Mouse (Mus musculus): Measurements from ENCODE around the gene Uba7.

The Uba7 gene

DNA sequence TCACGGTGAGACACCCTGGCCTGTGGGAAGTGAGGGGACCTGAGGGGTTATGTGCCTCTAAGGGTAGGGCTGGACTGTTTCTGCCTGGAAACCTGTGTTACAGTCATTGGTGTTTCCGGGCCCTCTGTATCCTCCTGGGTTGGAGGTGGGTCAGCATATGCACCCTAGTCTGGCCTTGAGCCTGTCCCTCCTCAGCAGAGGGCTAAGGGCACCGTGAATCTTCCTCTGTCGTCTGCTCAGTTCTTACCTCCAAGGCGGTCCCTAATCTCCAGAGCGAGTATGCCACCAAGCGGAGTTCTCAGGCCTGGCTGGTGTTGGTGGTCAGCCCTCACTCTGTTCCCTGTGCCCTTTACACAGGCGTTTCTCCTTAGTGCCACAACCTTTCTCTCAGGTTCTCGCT, 12.4 kb upstream of the Uba7 start:
- DNase-seq: no peak

DNA sequence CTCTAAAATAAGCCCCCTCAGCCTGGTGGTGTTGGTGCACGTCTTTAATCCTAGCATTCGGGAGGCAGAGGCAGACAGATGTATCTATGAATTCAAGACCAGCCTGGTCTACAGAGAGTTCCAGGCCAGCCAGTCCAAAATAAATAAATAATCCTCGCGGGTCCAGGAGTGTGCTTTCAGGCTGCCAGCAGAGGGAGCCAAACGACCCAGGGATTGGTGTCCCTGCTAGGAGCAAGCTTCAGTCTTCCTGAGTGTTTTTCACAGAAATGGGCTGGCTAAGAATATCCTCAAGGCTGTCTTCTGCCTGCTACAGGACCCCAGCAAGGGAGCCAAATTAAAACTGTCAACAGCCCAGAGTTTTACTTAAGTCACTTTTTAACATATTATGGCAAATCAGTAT, 11.6 kb upstream of the Uba7 start:
- no peak for DNase-seq

DNA sequence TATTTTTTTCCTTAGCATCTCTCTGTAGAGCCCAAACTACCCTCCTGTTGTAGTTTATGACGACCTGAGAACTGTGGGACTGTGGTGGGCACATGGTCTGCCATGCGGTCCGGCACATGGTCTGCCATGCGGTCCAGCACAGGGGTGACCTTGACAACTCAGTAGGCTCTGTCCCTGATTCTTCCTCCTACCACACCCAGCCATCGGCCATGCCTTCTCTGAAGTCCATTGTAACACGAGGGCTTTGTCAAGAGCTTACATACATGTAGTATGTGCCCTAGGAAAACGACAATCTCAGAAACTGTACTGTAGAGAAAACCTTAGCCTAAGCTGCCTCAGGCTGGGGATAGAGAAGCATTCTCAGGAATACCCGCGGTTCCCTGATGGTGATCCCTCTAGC, 10.6 kb upstream of the Uba7 start:
- DNase-seq: no peak

DNA sequence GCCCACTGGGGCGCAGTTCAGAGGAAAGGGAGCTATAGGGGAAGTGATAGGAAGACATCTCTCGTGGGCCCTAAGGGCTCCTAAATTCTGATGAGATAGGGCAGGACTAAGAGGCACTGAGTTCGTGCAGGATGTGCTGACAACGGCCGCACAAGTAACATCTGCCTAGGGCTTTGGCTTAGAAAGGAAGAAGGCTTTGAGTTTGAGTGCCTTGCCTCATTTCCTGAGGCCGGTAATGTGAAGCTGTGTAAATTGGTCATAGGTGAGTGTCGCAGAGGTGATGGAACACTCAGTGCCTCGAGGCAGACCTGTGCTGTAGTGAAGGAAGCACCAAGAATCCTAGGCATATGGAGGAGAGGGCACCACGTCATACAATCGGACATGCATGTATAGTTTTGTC, 8.6 kb upstream of the Uba7 start:
- no peak for DNase-seq

DNA sequence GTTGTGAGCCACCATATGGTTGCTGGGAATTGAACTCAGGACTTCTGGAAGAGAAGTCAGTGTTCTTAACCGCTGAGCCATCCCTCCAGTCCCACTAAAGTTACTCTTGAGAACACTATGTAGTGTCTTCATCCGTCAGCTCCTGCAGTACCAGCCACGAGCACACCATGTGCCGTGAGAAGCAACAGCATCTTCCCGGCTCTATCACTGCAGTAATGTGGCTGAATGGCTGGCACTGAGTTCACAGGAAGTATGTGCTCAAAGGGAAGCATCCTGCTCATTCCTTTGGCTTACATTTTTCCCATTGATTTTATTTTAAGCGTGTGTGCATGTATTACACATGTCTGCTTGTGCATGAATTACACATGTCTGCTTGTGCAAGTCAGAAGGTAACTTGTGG, 7.9 kb upstream of the Uba7 start:
- no peak for DNase-seq

DNA sequence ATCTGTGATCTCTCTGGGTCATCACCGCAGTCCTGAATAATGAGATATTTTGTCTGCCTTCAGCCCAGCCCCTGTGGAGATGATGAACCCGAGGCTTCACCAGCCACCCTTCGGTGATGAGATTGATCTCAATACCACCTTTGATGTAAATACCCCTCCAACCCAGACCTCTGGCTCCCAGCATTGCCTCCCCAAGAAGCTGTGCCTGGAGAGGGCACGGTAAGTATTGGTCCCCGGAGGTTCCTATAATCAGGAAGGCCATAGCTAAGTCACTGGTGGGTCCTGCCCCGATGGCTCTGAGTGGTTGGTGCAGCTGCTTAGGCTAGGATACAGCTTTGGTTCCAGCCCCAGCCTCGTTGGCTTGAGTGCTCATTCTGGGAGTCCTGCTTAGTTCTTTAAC, 6.8 kb upstream of the Uba7 start:
- no peak for DNase-seq

DNA sequence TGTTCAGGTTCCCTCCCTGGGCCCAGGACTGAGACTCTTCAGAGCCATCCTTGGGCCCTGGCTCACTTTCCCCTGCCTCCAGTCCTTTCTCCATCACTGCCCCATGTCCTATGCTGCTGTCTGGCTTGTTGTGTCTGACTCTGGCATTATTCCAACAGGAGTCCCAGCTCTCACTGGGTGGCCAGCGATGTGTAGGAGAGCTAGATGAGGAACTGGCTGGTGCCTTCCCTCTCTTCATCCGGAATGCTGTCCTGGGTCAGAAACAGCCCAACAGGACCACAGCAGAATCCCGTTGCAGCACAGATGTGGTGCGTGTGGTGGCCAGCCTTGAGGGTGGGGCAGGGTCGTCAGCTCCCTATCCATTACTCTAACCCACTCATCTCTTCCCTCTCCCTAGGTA, 5.0 kb upstream of the Uba7 start:
- no peak for DNase-seq

DNA sequence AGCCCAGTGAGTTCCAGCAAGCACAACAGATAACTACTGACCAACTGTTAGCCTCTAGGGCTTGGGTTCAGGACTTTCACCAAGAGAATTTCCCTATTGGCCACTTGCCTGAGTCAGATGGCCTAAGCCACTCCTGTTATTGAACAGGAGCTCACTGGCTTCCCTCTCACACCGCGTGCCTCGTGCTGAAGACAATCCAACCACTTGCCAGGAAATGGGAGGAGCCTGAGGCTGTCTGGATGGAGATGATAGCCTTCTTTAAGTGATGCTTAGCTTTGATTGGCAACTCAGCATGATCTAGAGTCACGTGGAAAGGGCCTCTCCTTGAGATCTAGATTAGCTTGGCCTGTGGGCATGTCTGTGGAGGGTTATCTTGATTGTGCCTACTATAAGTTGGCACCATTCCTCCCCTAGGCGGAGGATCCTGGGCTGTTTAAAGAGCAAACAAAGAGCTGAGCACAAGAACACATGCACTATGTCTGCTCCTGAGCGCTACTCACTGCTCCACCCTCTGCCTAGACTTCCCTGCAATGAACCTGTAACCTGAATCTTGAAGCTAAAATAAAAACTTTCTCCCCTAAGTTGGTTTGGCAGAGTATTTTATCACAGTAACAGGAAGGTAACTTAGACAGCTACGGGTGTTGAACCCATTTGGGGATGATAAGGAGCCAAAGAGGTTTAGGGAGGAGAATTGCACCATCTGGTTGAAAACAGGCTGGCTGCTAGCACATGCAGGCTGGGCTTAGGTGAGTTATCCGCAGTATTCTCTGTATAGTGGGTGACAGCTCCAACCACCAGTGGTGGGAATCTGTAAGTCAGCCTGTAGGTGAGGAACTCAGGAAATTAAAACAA, 3.4 kb upstream of the Uba7 start:
- DNase-seq: no peak

DNA sequence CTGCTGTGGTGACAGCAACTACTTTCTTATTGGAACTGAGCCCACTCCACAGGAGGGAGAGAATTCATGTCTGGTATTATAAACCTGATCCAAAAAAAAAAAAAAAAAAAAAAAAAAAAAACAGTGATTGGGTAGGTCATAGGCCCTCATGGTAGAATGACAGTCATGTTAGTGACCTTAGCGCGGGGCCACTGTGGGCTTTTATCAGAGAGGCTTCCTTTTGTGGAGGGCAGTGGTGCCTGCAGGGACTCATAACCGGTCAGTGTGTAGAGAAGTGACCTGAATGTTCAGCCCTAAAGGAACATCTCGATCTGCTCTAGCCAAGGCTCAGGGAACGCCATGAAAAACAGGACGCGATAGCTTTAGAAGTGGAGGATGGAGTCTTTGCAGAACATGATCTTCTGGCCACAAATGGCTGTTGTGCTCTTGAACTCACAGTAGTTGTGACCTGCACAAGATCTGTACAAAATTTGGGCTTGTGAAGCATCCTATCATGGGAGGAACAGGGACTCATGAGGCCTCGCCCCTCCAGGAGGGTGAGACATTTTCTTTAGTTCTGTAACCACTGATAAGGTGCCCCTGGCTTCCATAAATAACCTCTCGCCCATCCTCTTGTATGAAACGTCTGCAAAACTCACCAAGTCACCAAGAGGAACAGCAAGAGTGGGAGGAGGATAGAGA, 674 bp upstream of the Uba7 start:
- DNase-seq: no peak

DNA sequence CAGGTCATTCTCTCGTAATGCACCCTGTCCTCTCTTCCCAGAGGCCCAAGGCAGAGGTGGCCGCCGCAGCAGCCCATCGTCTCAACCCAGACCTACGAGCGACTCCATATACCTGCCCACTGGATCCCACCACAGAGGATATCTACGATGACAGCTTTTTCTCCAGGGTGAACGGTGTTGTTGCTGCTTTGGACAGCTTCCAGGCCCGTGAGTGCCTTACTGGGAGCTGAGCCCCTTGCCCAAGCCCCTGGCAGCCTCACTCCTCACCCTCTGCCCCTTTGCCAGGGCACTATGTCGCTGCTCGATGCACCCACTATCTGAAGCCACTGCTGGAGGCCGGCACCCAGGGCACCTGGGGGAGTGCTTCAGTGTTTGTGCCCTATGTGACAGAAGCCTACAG, 3.5 kb downstream of the Uba7 start:
- no peak for DNase-seq

DNA sequence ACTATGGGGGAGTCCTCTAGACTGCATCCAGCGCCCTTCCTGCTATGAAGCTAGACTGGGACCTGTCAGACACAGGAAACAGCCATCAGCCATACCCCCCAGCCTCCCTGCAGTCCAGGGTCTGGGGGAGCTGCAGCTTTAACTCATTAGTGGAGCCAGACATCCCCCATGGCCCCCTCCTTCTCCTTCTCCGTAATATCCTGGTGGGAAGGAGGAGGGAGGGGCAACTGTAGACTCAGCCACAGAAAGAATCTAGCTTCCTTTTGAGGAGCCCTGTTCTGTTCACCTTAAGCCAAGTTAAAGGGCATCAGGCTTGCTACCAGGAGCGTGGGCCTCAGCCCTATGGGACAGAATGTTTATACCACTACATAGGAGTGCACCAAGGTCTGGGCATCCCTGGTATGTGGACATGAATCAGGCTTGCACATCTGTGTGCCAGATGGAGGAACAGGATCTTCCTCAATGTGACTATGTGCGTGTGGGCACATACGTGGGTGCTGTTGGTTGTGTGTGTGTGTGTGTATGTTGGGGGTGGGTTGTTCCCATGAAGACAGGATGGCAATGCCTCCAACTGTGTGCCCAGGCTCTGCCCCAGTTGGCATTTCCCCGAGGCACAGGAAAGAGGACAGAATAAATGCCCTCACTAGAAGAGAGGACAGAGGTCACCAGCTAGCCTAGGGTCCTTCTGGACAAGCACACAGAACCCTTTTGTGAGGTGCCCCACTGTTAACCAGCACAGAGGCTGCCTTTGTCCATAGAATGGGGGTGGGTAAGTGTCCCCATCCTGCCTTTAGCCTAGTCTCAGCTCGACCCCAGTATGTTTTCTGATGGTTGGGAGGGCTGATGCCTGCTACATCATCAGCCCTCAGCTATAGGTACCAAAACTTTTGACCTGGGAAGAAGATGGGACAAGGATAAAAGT, 6.6 kb downstream of the Uba7 start:
- peak; percentile 48 for DNase-seq

DNA sequence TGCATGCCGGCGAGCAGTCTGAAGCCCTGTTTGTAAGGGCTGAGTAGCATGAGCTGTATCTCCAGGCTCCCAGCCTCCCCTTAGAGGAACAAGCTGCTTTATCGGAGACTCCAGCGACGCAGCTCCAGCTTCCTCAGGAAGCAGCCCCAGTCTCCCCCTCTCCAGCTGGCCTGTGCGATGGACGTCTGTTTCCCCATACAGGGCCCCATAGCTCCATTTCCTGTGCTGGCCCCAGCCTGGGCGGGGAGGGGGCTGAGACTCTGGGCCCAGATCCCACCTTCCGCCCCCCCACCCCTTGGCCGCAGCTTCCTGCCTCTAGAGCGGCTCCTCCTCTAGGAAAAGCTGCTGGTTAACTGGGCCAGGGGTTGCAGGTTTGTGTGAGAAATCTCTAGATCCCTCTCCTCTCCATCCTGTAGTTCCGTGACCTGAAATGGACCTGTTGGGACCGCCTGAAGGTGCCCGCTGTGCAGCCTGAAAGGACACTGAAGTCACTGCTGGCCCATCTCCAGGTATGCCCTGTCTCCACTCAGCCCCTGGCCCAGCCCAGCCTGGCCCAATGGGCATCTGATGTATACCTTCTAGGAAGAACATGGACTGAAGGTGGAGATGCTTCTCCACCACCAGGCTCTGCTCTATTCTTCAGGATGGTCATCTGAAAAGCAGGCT, 7.5 kb downstream of the Uba7 start, which contains the start of gene Gm20661:
Gm20661 (plus strand) TSS at position 378 of the 666 bp plus-strand sequence.
- DNase-seq: peak; percentile 42

DNA sequence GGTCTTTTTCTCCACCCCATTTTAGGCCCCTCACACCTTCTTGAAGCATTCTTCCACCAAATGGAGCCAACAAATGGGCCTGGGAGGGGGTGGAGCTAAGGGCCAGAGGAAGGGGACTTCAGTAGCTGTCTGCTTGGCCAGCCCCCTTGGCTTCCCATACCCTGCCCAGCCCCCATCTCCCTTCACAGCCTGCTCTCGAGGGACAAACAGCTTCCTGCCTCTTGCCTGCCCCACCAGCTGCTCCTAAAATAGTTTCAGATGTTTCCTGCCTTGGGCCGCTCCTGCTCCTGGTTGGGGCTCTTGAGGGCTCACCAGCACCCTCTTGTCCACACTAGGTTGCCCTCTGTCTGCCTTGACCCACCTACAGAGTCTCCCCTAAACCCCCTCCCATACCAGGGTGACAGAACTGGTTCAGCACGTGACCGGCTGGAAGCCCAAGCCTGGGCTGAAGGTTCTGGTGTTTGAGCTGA, 8.2 kb downstream of the Uba7 start:
- DNase-seq: no peak

DNA sequence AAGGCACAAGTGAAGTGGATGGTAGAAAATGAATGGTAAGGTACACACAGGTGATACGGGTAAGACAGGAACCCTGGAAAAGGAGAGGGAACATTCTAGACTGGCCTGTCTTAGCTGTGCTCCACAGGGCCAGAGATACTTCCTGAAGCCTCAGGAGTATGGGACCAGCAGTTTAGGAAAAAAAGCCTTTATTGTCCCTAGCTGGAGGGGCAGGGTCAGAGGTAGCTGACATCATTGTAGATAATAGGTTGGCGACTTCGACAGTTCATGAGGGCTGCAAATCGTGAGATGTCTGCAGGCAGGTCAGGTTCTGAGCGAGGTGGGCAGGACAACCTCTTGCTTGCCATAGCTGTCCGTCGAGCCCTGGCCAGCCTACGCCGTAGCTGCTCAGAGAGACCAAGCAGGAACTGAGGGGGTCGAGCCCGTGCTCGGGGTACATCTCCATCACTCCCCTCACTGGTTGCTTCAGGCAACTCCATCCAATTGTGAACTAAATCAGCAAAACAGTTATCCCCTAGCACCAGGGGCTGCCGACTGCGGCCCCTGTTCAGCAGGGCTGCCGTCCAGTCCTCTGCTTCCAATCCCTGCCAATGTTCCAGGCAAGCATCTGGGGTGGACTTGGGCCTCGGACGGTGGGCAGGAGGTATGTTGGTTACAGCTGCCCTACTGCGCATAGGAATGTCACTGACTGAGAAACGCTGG, 8.9 kb downstream of the Uba7 start:
- no peak for DNase-seq

DNA sequence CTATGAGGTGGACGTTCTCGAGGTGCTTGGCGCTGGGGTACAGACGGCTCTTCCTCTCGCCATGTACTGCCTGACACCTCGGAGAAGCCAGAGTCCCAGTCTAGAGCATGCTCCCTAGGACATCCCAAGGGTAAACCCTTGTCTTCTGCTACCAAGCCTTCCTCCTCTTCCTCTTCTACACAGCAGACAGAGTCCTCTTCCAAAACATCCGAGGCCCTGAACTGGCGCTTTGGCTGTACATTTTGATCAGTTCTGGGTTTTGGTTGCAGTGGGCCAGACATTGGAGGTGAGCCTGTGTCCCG, 9.4 kb downstream of the Uba7 start:
- no peak for DNase-seq

DNA sequence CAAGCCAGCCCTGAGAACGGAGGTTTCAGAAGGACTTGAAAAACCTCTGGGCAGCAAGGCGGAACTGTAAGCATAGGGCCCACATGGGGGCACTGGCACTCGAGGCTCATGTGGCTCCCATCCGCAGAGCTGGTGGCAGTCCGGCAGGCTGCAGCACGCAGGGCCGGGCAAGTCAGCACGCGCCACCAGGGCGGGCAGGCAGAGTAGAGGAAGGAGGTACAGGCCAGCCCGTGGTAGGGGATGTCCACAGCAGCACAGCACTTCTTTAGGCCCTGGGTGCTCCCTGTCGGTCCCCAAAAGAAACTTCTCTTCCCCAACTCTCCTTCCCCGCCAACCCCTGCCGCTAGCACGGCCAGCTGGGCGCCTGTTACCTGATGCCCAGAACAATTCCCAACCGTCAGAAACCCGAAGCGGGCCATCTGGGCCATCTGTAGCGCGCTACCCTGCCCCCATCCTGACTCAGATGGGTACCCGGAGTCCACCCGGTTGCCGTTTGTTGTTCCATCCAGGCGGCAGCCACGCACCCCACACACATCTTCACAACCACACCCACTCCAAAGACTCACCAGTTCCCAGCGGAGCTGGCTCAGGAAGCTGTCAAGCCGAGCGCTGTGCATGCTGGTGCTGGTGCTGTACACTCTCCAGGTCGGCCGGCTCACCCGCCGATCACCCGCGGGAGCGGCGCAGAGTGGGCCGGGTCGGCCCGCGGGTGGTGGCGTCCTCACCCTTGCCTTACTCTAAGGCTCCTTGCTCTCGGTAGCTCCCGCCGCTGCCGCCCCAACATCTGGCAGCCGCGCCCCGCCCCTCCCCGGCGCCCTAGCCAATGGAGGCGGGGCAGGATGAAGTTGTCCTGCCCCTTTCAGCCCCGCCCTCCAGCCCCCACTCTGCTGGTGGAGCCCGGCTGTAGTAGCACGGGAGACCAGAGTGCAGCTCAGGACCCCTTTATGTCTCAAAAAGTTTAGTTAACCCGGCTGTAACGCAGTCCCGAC, 10.1 kb downstream of the Uba7 start, which contains the start of gene Inka1:
Inka1 (minus strand) TSS at position 749 of the 989 bp plus-strand sequence.
- peak; percentile 79 for DNase-seq

DNA sequence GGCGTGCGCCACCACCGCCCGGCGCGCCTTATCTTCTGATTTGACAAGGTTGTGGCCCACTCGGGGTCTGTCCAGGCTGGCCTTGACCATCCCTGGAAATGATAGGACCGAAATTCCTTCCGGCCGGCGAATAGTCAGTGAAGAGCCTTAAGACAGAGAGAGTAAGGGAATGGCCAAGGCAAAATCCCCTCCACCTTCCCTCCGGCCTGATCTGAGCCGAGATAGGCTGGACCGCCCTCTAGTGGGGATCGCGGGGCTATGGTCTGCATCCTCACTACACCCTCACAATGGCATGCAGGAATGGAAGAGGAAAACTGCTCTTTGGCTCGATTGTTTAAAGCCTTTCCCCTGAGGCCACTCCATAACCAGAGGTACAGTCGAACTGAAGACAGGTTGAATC, 11.1 kb downstream of the Uba7 start:
- peak; percentile 67 for DNase-seq

DNA sequence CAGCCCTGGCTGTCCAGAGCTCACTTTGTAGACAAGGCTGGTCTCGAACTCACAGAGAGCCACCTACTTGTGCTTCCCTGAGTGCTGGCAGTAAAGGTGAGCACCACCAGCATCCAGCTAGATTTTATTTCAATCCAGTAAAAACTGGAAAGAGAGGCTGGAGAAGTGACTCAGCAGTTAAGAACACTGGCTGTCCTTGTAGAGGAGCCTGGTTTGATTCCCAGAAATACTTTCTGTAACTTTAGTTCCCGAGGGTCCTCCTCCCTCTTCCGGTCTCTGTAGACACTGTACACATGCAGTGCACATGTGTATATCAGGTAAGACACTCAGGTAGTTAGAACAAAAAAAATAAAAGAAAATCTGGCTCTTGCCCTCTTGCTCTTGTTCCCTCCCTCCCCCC, 12.6 kb downstream of the Uba7 start:
- no peak for DNase-seq

DNA sequence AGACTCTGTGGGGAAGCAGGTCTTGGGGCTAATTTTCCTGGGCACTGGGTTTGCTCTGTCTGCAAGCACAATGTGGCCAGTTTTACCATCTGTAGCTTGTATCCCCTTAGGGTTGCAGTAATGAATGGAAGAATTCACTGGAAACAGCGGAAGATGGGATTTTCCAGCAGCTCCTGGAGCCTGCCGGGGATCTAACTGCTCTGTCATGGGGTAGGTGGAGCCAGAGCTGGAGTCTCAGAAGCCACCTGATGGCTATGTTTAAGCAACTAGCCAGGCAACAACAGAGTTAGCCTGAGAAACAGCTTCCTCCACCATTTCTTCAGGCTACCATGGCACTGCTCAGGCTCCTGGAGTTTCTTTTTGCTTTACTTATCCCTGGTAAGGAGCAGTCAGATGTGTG, 16.9 kb downstream of the Uba7 start, which contains the start of gene Cdhr4:
Cdhr4 (plus strand) TSS at position 301 of the 400 bp plus-strand sequence.
- no peak for DNase-seq

DNA sequence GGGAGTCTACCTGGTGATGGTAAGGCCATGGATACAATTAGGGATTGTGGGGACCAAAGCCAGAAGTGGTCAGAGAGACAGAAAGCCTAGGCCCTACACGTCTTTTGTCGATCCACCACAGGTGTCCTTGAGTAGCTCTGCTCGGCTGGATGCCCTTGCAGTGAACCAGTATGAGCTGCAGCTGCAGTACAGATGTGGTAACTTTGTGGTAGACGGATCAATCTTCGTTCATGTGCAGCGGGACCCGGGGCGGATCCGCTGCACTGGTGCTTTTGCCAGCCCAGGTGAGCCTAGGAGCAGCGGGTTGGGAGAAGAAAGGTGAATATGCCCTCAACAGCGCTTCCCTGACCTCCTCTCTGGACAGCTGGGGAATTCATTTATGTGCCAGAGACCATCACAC, 17.7 kb downstream of the Uba7 start:
- no peak for DNase-seq

DNA sequence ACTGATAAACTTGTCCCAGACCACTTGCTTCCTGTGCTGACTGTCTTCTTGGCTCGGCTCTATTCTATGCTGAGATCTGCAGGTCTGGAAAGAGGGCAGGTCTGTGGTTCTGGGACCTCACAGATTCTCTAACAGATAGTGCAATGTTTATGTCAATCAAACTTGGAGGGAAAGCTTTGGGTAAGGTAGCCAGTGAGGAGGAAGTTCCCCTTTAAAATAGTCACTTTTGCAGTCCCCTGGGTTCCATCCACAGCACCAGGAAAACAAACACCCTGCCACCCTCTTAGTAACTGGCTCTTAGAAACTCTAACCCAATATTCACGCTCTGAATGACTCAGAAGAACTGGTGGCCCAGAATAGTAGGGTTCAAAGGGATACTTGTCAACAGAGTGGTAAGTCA, 19.2 kb downstream of the Uba7 start:
- DNase-seq: no peak

Measured in right cerebral cortex, postnatal 25 days (tissue).